Mouse (Mus musculus) liver, embryonic 14.5 days (tissue): ENCODE measurements around the gene Ect2.

ENCODE experiments used
- CTCF ChIP-seq: IDR thresholded peaks from 2 replicates; pipeline ENCODE4 v1.5.1; 2016; ENCODE audit warnings: antibody characterized with exemption, low read depth, control low read depth
- EP300 ChIP-seq: IDR thresholded peaks from 2 replicates; pipeline ENCODE4 v1.6.1; 2016; ENCODE audit warnings: antibody characterized with exemption, low read depth

DNA sequence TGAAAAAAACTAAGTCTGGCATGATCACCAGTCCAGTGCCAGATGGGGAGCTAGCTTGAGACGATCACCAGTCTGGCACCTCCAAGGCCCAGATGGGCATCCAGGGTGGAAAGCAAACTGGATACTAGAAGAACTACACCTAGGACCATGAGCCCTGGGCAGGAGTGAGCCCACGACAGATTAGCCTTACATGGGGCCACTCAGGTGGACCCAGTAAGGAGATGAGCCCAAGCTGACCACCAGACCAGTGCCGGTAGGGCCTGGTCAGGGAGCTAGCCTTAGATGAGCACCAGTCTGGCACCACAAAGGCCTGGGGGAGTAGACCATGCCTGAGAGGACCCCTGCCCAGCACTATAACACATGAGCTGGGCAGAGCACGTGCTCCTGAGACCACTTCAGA, 44.6 kb downstream of the Ect2 start:
- TF ChIP-seq CTCF = no peak
- TF ChIP-seq EP300 = no peak
